Mouse (Mus musculus): ENCODE data around the gene Zfp606.

- TF ChIP-seq CTCF (IDR thresholded peaks at IDR 0.05; ENCODE audit: low read depth) (no peak), EP300 (IDR thresholded peaks at IDR 0.05; ENCODE audit: low read depth) (no peak)
Observed at GRCm38 (mm10) chr7:12486691-12487090, 8.6 kb downstream of the Zfp606 start.

Data from liver, embryonic 14.5 days (tissue).